Mouse (Mus musculus) kidney, adult 2 months (tissue): ENCODE measurements around the gene Cnpy2.

Experiments
- CTCF ChIP-seq: fragments of 200-500 bp; conservative IDR thresholded peaks from 2 replicates; pipeline ENCODE4 v1.5.1; 2011; ENCODE audit warnings: low read depth, mild to moderate bottlenecking, control low read depth, low read length, moderate library complexity, mixed read lengths; ENCODE audit not compliant: insufficient read depth, insufficient read length
- POLR2A ChIP-seq: fragments of 200-500 bp; IDR thresholded peaks from one replicate; pipeline ENCODE4 v1.6.1; 2011; ENCODE audit warnings: low read depth, low read length, control low read depth

- TF ChIP-seq POLR2A = no peak
- no peak for TF ChIP-seq CTCF
These were observed 45.7 kb downstream of the Cnpy2 start for GRCm38 (mm10) chr10:128367899-128368401.
